Mouse (Mus musculus): ENCODE data around the gene Cnnm2. TPM values are rescaled to one million over a fixed set of nuclear protein-coding genes. Genes with fewer than 3 reads are reported as not detected.

Gene Cnnm2
- polyA plus RNA-seq, 1 experiment: 9.8 TPM

- Histone ChIP-seq H3K4me1 (ENCODE audit: control insufficient read depth, insufficient read depth, low read length) (no peaks in the 10 kb centered on the region), H3K4me3 (ENCODE audit: insufficient read depth, low read length) (no peak overlapping the region), H3K27ac (ENCODE audit: insufficient read depth, low read length) (no peak overlapping the region)
- TF ChIP-seq POLR2A (IDR thresholded peaks at IDR 0.05; ENCODE audit: low read depth, low read length) (no peak), CTCF (IDR thresholded peaks at IDR 0.05; ENCODE audit: borderline replicate concordance, insufficient read depth, low read length) (peak; percentile 83; the same call in 1 of the 2 replicates)
These were observed 108.1 kb downstream of the Cnnm2 start for GRCm38 (mm10) chr19:46869526-46869925.

GRCm38 (mm10) chr19:46871096-46871495 is 109.7 kb downstream of the Cnnm2 start:
- Histone ChIP-seq H3K4me1 (ENCODE audit: control insufficient read depth, insufficient read depth, low read length) (no peaks in the 10 kb centered on the region), H3K27ac (ENCODE audit: insufficient read depth, low read length) (no peak overlapping the region), H3K4me3 (ENCODE audit: insufficient read depth, low read length) (no peak overlapping the region)
- TF ChIP-seq CTCF (IDR thresholded peaks at IDR 0.05; ENCODE audit: borderline replicate concordance, insufficient read depth, low read length): no peak
- no peak for TF ChIP-seq POLR2A (IDR thresholded peaks at IDR 0.05; ENCODE audit: low read depth, low read length)

GRCm38 (mm10) chr19:46871651-46872050 is 110.3 kb downstream of the Cnnm2 start:
- Histone ChIP-seq H3K4me3 (ENCODE audit: insufficient read depth, low read length) (no peak overlapping the region), H3K4me1 (ENCODE audit: control insufficient read depth, insufficient read depth, low read length) (no peaks in the 10 kb centered on the region), H3K27ac (ENCODE audit: insufficient read depth, low read length) (no peak overlapping the region)
- TF ChIP-seq POLR2A (IDR thresholded peaks at IDR 0.05; ENCODE audit: low read depth, low read length) (no peak), CTCF (IDR thresholded peaks at IDR 0.05; ENCODE audit: borderline replicate concordance, insufficient read depth, low read length) (no peak)

- Histone ChIP-seq H3K27ac (ENCODE audit: insufficient read depth, low read length) (no peak overlapping the region), H3K4me1 (ENCODE audit: control insufficient read depth, insufficient read depth, low read length) (no peaks in the 10 kb centered on the region), H3K4me3 (ENCODE audit: insufficient read depth, low read length) (no peak overlapping the region)
- TF ChIP-seq POLR2A (IDR thresholded peaks at IDR 0.05; ENCODE audit: low read depth, low read length) (no peak), CTCF (IDR thresholded peaks at IDR 0.05; ENCODE audit: borderline replicate concordance, insufficient read depth, low read length) (no peak)
These were observed 112.5 kb downstream of the Cnnm2 start for GRCm38 (mm10) chr19:46873924-46874323.

- TF ChIP-seq CTCF (IDR thresholded peaks at IDR 0.05; ENCODE audit: borderline replicate concordance, insufficient read depth, low read length) (peak; percentile 93), POLR2A (IDR thresholded peaks at IDR 0.05; ENCODE audit: low read depth, low read length) (no peak)
- Histone ChIP-seq H3K27ac (ENCODE audit: insufficient read depth, low read length) (no peak overlapping the region), H3K4me3 (ENCODE audit: insufficient read depth, low read length) (no peak overlapping the region), H3K4me1 (ENCODE audit: control insufficient read depth, insufficient read depth, low read length) (no peaks in the 10 kb centered on the region)
These were observed 114.4 kb downstream of the Cnnm2 start for GRCm38 (mm10) chr19:46875790-46876189.

- Histone ChIP-seq H3K4me1 (ENCODE audit: control insufficient read depth, insufficient read depth, low read length) (no peaks in the 10 kb centered on the region), H3K4me3 (ENCODE audit: insufficient read depth, low read length) (no peak overlapping the region), H3K27ac (ENCODE audit: insufficient read depth, low read length) (no peak overlapping the region)
- TF ChIP-seq CTCF (IDR thresholded peaks at IDR 0.05; ENCODE audit: borderline replicate concordance, insufficient read depth, low read length) (no peak), POLR2A (IDR thresholded peaks at IDR 0.05; ENCODE audit: low read depth, low read length) (no peak)
These were observed 116.5 kb downstream of the Cnnm2 start for GRCm38 (mm10) chr19:46877886-46878285.

GRCm38 (mm10) chr19:46878346-46878745 is 117.0 kb downstream of the Cnnm2 start:
- no peaks in the 10 kb centered on the region for H3K4me1 ChIP-seq (ENCODE audit: control insufficient read depth, insufficient read depth, low read length)
- TF ChIP-seq POLR2A (IDR thresholded peaks at IDR 0.05; ENCODE audit: low read depth, low read length) (no peak), CTCF (IDR thresholded peaks at IDR 0.05; ENCODE audit: borderline replicate concordance, insufficient read depth, low read length) (no peak)
- H3K27ac ChIP-seq (ENCODE audit: insufficient read depth, low read length): no peak overlapping the region
- no peak overlapping the region for H3K4me3 ChIP-seq (ENCODE audit: insufficient read depth, low read length)

GRCm38 (mm10) chr19:46879876-46880275 is 118.5 kb downstream of the Cnnm2 start:
- Histone ChIP-seq H3K4me3 (ENCODE audit: insufficient read depth, low read length) (no peak overlapping the region), H3K27ac (ENCODE audit: insufficient read depth, low read length) (no peak overlapping the region), H3K4me1 (ENCODE audit: control insufficient read depth, insufficient read depth, low read length) (no peaks in the 10 kb centered on the region)
- TF ChIP-seq CTCF (IDR thresholded peaks at IDR 0.05; ENCODE audit: borderline replicate concordance, insufficient read depth, low read length): no peak
- TF ChIP-seq POLR2A (IDR thresholded peaks at IDR 0.05; ENCODE audit: low read depth, low read length): no peak

GRCm38 (mm10) chr19:46885365-46885764 is 124.0 kb downstream of the Cnnm2 start:
- TF ChIP-seq POLR2A (IDR thresholded peaks at IDR 0.05; ENCODE audit: low read depth, low read length): no peak
- TF ChIP-seq CTCF (IDR thresholded peaks at IDR 0.05; ENCODE audit: borderline replicate concordance, insufficient read depth, low read length): no peak
- Histone ChIP-seq H3K27ac (ENCODE audit: insufficient read depth, low read length) (peak overlapping the region; percentile 43), H3K4me3 (ENCODE audit: insufficient read depth, low read length) (no peak overlapping the region), H3K4me1 (ENCODE audit: control insufficient read depth, insufficient read depth, low read length) (peaks cover 4% of the 10 kb centered on the region; the same call in 1 of the 2 replicates)

GRCm38 (mm10) chr19:46886826-46887225 is 125.4 kb downstream of the Cnnm2 start:
- no peak overlapping the region for H3K27ac ChIP-seq (ENCODE audit: insufficient read depth, low read length)
- TF ChIP-seq POLR2A (IDR thresholded peaks at IDR 0.05; ENCODE audit: low read depth, low read length) (no peak), CTCF (IDR thresholded peaks at IDR 0.05; ENCODE audit: borderline replicate concordance, insufficient read depth, low read length) (no peak)
- H3K4me3 ChIP-seq (ENCODE audit: insufficient read depth, low read length): no peak overlapping the region
- peaks cover 4% of the 10 kb centered on the region; the same call in 1 of the 2 replicates for H3K4me1 ChIP-seq (ENCODE audit: control insufficient read depth, insufficient read depth, low read length)

Measured in embryonic fibroblast, embryonic 13.5 days (primary cell).